Mouse (Mus musculus) thymus, adult 2 months (tissue): ENCODE results near the gene Klf5. TPM values are rescaled to one million over a fixed set of nuclear protein-coding genes. Genes with fewer than 3 reads are reported as not detected.

Experiments used
- DNase-seq: peaks from one replicate; pipeline ENCODE4 v3.0.0; 2021
- H3K27ac ChIP-seq: fragments of 200-500 bp; 2 replicates; pipeline ENCODE4 v1.5.1; 2012; ENCODE audit warnings: low read length, control low read depth; ENCODE audit not compliant: control insufficient read depth, insufficient read depth
- H3K27me3 ChIP-seq: fragments of 200-500 bp; 2 replicates; pipeline ENCODE4 v1.6.1; 2012; ENCODE audit warnings: mild to moderate bottlenecking, low read length, moderate library complexity, mixed read lengths; ENCODE audit not compliant: control insufficient read depth, insufficient read depth
- H3K36me3 ChIP-seq: fragments of 200-500 bp; 2 replicates; pipeline ENCODE4 v1.6.1; 2012; ENCODE audit warnings: mild to moderate bottlenecking, low read length, moderate library complexity; ENCODE audit not compliant: control insufficient read depth, insufficient read depth
- H3K4me1 ChIP-seq: fragments of 200-500 bp; replicated peaks from 2 replicates; pipeline ENCODE4 v1.6.1; 2012; ENCODE audit warnings: low read length; ENCODE audit not compliant: control insufficient read depth, insufficient read depth
- H3K4me3 ChIP-seq: fragments of 200-500 bp; 2 replicates; pipeline ENCODE4 v1.5.1; 2012; ENCODE audit warnings: mild to moderate bottlenecking, low read length, control low read depth, moderate library complexity; ENCODE audit not compliant: control insufficient read depth, insufficient read depth
- CTCF ChIP-seq: fragments of 200-500 bp; IDR thresholded peaks from 2 replicates; pipeline ENCODE4 v1.5.1; 2012; ENCODE audit warnings: mild to moderate bottlenecking, control low read depth, low read length, moderate library complexity, borderline replicate concordance; ENCODE audit not compliant: control insufficient read depth, poor library complexity, insufficient read depth; ENCODE audit errors: extremely low read depth
- POLR2A ChIP-seq: fragments of 200-500 bp; IDR thresholded peaks from 2 replicates; pipeline ENCODE4 v1.6.1; 2012; ENCODE audit warnings: mild to moderate bottlenecking, low read length, control low read depth, moderate library complexity; ENCODE audit not compliant: control insufficient read depth, poor library complexity, insufficient read depth; ENCODE audit errors: extremely low read depth
- WGBS: fragments of 180-500 bp; shearing (Covaris S2); methylation state at CpG from one replicate; pipeline ENCODE4 v1.1.7; 2018; 5-methylcytosine and 5-hydroxymethylcytosine counted together
- polyA plus RNA-seq: library from polyadenylated mRNA; depleted of rRNA; stranded (reverse); fragments of >200 nt; gene quantifications from 2 replicates; pipeline ENCODE4 v1.2.3, GENCODE M21; 2012

The Klf5 gene
- polyA plus RNA-seq, 1 experiment, result 2.2 TPM

- no peak for DNase-seq
- no peak overlapping the region for H3K27ac ChIP-seq
- no peak for TF ChIP-seq CTCF
- TF ChIP-seq POLR2A, result no peak
- no peaks in the 10 kb centered on the region for H3K36me3 ChIP-seq
- no peaks in the 10 kb centered on the region for H3K4me1 ChIP-seq
- H3K4me3 ChIP-seq, result no peak overlapping the region
- 0 out of 2 replicates have a peak, but pooled peaks cover 2% of the 10 kb centered on the region for H3K27me3 ChIP-seq
- WGBS, result 90% methylated on average over 12 of the region's 12 CpGs
These were observed 6.7 kb downstream of the Klf5 start for GRCm38 (mm10) chr14:99304997-99305792.

- 96% methylated on average over 7 of the region's 7 CpGs for WGBS
- no peaks in the 10 kb centered on the region for H3K36me3 ChIP-seq
- no peak overlapping the region for H3K27ac ChIP-seq
These were observed 7.9 kb downstream of the Klf5 start for GRCm38 (mm10) chr14:99306410-99306809.

GRCm38 (mm10) chr14:99309606-99310005 lies 11.1 kb downstream of the Klf5 start:
- DNase-seq, result no peak
- no peaks in the 10 kb centered on the region for H3K36me3 ChIP-seq
- 97% methylated on average over 9 of the region's 9 CpGs for WGBS
- no peak overlapping the region for H3K4me3 ChIP-seq
- H3K27ac ChIP-seq, result no peak overlapping the region
- H3K27me3 ChIP-seq, result no peaks in the 10 kb centered on the region
- no peaks in the 10 kb centered on the region for H3K4me1 ChIP-seq
- TF ChIP-seq CTCF (no peak), POLR2A (no peak)

More at GRCm38 (mm10) chr14:99306410-99306809, 7.9 kb downstream of the Klf5 start:
- H3K4me3 ChIP-seq, result no peak overlapping the region
- DNase-seq, result no peak
- H3K27me3 ChIP-seq, result no peaks in the 10 kb centered on the region
- TF ChIP-seq POLR2A, result no peak
- H3K4me1 ChIP-seq, result no peaks in the 10 kb centered on the region

GRCm38 (mm10) chr14:99310358-99310757 lies 11.9 kb downstream of the Klf5 start:
- TF ChIP-seq POLR2A (no peak), CTCF (no peak)
- no peak overlapping the region for H3K4me3 ChIP-seq
- H3K4me1 ChIP-seq, result no peaks in the 10 kb centered on the region
- H3K36me3 ChIP-seq, result no peaks in the 10 kb centered on the region
- 93% methylated on average over 7 of the region's 7 CpGs for WGBS
- DNase-seq, result no peak
- no peaks in the 10 kb centered on the region for H3K27me3 ChIP-seq
- no peak overlapping the region for H3K27ac ChIP-seq

GRCm38 (mm10) chr14:99313062-99313461 lies 14.6 kb downstream of the Klf5 start:
- no peaks in the 10 kb centered on the region for H3K4me1 ChIP-seq
- no peak for TF ChIP-seq CTCF
- no peak for TF ChIP-seq POLR2A
- WGBS, result 99% methylated on average over 24 of the region's 24 CpGs
- DNase-seq, result no peak
- no peaks in the 10 kb centered on the region for H3K36me3 ChIP-seq
- no peaks in the 10 kb centered on the region for H3K27me3 ChIP-seq
- H3K27ac ChIP-seq, result no peak overlapping the region
- no peak overlapping the region for H3K4me3 ChIP-seq

GRCm38 (mm10) chr14:99316275-99316674 lies 17.8 kb downstream of the Klf5 start:
- H3K27me3 ChIP-seq, result no peaks in the 10 kb centered on the region
- WGBS, result 70% methylated on average over 4 of the region's 4 CpGs
- no peaks in the 10 kb centered on the region for H3K36me3 ChIP-seq
- H3K4me1 ChIP-seq, result no peaks in the 10 kb centered on the region
- no peak for TF ChIP-seq POLR2A
- no peak for TF ChIP-seq CTCF
- no peak for DNase-seq
- no peak overlapping the region for H3K4me3 ChIP-seq
- H3K27ac ChIP-seq, result no peak overlapping the region

- H3K27ac ChIP-seq, result no peak overlapping the region
- WGBS, result 99% methylated on average over 5 of the region's 5 CpGs
- H3K4me3 ChIP-seq, result no peak overlapping the region
- no peaks in the 10 kb centered on the region for H3K27me3 ChIP-seq
- DNase-seq, result no peak
- H3K36me3 ChIP-seq, result no peaks in the 10 kb centered on the region
- H3K4me1 ChIP-seq, result no peaks in the 10 kb centered on the region; the same call in 1 of the 2 replicates
- TF ChIP-seq POLR2A, result no peak
These were observed 22.2 kb downstream of the Klf5 start for GRCm38 (mm10) chr14:99320736-99321135.
